Mouse (Mus musculus): ENCODE results near the gene Tmem106c. TPM values are rescaled to one million over a fixed set of nuclear protein-coding genes. Genes with fewer than 3 reads are reported as not detected.

Tmem106c gene
- 10 to 100 TPM; 22.9 to 24.2 TPM for total RNA-seq (2021)

DNA sequence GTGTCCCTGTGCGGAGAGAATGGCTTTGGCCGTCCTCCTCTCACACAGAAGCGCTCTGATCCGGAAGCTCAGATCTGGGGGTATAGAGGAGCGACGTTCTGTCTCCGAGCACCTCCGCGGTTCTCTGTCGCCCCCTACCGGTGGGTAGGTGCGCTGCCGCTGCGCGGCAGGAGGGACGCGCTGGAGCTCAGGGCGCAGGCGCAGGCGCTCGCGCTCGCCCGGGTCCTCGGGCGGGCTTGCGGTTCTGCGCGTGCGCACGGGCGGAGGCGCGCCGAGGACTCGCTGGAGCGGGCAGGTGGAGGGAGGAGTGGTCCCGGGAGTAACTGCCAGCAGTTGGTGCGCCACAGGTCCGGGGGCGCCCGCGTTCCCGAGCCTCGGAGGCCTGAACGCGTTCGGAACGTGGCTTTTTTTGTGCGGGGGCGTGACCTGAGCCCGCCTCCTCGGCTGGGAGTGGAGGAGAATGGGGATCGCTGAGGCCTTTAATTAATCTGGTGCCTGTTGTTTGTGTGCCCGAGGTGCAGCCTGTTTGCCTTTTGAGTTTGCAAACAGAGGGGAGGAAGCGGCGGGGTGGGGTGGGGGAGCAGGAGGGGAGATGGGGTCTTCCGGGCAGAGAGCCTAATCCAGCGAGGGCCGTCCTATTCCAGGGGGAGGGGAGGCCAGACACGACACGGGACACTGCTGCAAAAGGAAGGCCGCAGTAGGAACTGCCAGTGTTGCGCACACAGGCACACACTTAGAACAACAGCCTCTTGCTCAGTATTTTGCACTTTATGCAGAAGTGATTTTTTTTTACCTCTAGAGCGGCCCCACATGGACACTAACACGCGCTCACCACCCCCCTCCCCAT, at the start of gene Tmem106c:
Tmem106c (plus strand) TSS at position 212 of the 847 bp plus-strand sequence.
- peak; percentile 90 to 92 for DNase-seq (ENCODE audit: low spot score in 2 of 2)

DNA sequence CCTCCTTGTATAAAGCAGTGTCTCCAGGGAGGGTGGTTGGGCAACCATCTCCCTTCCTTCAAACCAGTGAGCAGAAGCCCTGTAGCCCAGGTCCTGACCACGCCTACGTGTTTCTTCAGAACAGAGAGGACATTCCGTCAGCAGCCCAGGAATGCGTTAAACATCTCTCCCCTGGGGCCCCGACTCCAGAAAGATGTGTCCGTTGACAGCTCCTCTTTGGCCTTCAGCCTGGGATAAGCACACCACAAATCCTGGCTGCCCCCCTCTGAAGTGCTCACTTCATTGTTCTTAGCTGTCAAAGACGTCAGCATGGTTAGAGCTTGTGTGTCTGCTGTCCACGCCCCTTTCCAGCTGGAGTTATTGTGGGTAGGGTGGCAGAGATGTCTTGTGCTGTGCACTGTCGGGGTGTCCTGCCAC, 49.7 kb upstream of the Tmem106c start:
- DNase-seq (ENCODE audit: low spot score in 2 of 2), result no peak
- intact Hi-C loops (cut with DNase I), result no loop called here

More for the DNA sequence above, at the start of gene Tmem106c:
- intact Hi-C loops (cut with DNase I), result loop anchor here (2.0 to 5.0 kb wide), 2 partner anchors 179 to 257 kb away; partner anchors contain the start of gene Rpap3

DNA sequence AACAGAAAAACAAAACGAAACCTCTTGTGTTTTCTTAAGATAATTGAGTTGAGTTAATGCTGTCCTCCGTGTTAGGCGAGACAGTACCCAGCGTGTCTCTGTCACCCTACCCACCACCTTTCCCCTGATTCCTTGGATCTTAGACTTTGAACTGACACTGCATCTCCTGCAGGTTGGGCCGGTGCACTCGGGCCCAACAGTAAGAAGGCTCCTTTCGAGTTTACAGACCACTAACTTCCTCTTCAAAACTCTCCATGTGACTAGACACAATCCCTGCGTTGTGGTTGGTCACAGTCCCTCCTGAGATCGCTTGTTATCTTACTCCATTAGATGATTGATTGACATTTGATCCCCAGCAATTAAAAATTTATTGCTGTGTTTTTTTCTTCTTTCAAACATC, 46.0 kb upstream of the Tmem106c start:
- intact Hi-C loops (cut with DNase I), result no loop called here
- DNase-seq (ENCODE audit: low spot score in 2 of 2), result no peak

DNA sequence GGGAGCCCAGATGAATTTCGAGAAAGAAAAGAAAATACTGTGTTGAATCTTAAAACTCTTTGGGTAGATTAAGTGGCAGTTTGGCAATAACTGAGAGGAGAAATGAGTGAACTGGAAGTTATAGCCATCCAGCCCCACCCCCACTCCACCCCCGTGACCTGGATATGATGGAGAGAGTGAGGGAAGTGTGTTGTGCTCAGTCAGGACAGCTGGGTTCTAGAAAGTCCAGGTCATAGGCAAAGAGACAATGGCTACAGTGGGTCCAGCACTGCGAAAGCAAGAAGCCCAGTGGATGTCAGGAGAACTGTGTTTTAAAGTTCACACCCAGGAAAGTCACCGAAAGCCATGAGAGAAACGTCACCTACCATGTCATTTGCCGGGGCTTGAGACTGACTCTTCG, 44.8 kb upstream of the Tmem106c start:
- intact Hi-C loops (cut with DNase I), result no loop called here
- no peak for DNase-seq (ENCODE audit: low spot score in 2 of 2)

DNA sequence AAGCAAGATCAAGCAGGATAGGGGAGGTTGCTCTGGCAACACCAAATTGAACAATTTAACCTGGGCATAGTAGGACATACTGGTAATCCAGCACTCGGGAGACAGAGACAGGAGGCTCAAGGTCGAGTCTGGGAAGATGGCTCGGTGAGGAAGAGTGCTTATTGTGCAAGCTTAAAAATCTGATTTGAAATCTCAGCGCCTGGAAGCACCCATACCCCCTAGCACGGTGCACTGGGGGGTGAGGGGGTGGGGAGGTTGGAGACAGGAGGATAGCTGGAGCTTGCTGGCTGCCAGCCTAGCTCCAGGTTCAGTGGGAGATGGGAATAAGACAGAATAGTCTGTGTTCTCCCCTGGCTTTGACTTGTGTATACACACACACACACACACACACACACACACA, 43.7 kb upstream of the Tmem106c start:
- DNase-seq (ENCODE audit: low spot score in 2 of 2), result no peak
- intact Hi-C loops (cut with DNase I), result no loop called here

DNA sequence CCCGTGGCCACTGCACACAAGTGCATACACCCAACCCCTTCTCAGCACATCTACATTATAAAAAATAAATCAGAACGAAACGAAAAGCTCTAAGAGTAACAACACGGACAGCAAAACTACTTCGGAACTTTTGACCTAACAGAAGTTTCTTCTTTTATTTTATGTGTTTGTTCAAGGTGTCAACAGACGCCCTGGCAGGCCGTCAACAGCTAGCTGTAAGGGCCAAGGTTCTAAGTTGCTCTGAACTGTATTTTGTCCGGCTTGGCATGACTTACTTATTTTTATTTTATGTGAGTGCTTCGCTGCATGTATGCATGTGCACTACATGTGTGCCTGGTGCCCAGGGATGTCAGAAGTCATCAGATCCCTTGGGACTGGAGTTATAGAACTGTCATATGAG, 42.2 kb upstream of the Tmem106c start:
- no peak for DNase-seq (ENCODE audit: low spot score in 2 of 2)
- intact Hi-C loops (cut with DNase I), result no loop called here

DNA sequence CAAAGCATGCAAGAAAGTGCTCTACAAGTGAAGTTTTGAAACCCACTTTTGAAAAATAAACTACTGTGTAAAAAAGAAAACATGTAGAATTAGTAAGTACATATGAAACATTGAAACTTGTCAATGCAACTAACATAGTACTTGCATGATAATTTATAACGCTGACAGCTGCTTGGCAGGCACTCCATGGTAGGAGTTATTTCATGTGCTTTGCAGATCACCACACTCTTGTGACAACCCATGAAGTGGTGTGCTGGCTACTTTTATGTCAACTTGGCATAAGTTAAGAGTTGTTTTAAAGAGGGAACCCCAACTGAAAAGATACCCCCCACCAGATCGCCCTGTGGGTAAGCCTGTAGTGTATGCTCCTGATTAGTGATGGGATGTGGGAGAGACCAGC, 41.6 kb upstream of the Tmem106c start:
- no peak for DNase-seq (ENCODE audit: low spot score in 2 of 2)
- intact Hi-C loops (cut with DNase I), result no loop called here

DNA sequence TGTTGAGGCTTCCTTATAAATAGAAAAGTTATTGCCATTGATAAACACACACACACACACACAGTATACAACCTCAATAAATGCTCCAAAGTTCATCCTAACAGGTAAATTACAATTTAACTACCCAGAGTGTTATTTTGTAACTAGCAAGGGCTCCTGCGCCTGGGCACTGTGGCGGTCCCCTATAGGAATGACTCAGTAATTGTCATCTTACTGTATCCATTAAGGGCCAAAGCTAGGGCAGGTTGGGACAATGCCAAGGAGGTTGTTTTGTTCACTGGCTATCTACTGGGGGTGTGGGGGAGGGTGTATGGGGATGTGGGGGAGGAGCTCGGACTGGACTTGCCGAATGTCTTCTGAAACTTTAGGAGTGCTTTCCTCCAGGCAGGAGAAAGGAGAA, 37.0 kb upstream of the Tmem106c start:
- intact Hi-C loops (cut with DNase I), result no loop called here
- no peak for DNase-seq (ENCODE audit: low spot score in 2 of 2)

DNA sequence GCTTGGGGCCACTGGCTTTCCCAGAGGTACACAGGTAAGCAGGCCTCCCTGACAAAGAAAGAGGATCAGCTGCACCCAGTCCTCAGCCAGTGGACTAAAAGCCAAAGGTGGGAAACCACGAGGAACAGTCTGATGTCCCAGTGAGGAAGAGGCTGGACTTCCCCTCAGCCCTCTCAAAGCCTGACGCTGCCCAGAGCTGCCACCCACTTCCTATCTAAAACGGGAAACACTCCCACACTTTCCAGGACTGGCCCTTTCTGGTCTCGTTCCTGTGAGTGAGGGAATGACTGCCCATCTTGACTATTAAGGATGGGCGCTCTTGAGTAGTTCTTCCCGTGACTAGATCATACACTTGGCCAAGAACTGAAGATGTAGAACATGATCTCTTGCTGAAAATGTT, 36.2 kb upstream of the Tmem106c start:
- intact Hi-C loops (cut with DNase I), result no loop called here
- DNase-seq (ENCODE audit: low spot score in 2 of 2), result peak in 1 of 2 experiments; percentile 37

DNA sequence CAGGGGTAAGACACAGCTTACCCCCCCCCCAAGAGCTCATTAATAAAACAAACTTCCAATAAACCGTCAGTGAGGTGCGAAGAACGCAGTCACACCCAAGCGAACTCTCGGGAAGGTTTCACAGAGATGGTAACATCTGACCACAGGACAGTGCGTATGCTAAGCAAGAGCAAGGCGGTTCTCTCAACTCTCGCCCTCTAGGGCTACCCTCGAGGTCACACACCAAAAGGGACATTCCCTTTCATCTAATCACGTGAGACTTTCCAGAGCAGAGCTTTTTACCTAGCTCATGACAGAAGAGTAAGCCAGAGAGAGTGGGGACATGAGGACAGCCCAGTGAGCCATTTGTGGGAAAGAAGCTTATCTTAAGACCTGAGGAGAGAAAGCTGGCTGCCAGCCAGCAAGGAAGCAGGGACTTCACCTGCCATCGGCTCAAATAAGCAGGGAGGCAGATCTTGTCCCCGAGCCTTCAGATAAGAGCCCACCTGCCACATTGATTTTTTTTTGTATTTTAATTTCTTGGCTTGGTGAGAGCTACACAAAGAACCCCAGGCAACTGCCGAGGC, 34.7 kb upstream of the Tmem106c start:
- DNase-seq (ENCODE audit: low spot score in 2 of 2), result no peak
- intact Hi-C loops (cut with DNase I), result no loop called here

DNA sequence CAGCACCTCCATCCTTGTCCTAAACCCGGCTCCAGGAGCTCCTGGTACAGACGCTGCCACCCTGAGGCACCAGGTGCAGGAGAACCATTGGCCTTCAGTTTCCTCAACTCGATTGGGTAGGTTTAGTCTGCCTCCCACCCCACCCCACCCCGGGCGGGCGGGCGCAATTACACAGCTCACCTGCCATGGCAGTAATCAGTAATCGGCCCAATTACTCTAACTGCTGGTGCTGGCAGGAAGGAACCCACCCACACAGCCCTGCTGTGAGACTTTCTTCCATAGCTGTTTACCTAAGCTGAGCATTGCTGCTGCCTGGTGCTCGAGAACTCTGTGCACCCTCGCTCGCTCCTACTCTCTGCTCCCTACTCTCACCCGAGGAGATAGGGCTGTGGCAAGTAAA, 31.6 kb upstream of the Tmem106c start:
- DNase-seq (ENCODE audit: low spot score in 2 of 2), result peak in 1 of 2 experiments; percentile 34
- intact Hi-C loops (cut with DNase I), result no loop called here

DNA sequence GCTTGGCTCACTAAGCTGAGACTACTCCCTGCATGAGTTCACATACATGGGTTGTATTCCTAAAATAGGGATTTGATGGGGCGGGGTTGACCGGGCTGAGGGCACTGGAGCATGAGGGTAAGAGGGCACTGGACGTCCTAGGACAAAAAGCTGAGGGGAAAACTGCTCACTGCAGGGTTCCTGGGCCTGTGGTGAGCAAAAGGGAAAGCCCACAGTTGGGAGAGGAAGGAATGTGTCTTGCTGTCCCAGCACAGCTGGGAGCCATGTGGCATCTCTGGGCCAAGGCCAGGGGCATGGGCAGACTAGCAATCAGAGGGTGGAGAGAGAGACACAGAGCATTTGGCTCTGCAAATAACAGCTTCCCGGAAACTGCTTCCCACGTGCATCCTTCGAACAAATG, 25.4 kb upstream of the Tmem106c start:
- intact Hi-C loops (cut with DNase I), result no loop called here
- no peak for DNase-seq (ENCODE audit: low spot score in 2 of 2)

DNA sequence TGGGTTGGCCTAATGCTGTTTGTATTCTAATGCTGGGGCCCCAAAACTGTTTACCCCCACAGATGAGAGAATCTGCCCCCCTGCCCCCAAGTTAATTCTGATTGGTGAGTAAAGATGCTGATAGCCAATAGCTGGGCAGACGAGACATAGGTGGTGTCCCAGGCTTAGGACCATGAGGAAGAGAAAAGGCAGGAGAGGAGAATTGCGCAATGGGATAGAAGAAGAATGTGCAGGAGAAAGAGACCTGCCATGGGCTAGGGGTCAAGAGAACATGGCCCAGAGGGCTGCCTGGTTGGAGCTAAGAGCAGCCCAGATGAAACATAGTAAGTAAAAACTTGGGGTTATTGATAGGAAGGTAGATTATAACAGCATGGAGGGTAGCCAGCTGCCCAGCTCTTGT, 23.9 kb upstream of the Tmem106c start:
- intact Hi-C loops (cut with DNase I), result no loop called here
- no peak for DNase-seq (ENCODE audit: low spot score in 2 of 2)

DNA sequence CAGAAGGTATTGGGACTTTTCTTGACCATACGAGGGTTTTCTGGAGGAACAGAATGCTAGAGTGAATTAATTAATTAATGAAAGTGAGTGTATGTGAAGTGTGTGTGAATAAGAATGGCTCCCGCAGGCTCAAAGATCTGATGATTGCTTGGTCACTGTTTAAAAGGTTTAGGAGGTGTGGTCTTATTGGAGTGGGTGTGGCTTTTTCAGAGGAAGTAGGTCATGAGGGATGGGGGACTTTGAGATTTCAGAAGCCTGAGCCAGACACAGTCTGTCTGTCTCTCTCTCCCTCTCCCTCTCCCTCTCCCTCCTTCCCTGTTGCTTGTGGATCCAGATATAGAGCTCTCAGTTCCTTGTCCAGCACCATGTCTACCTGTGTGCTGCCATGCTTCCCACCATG, 22.7 kb upstream of the Tmem106c start:
- intact Hi-C loops (cut with DNase I), result no loop called here

DNA sequence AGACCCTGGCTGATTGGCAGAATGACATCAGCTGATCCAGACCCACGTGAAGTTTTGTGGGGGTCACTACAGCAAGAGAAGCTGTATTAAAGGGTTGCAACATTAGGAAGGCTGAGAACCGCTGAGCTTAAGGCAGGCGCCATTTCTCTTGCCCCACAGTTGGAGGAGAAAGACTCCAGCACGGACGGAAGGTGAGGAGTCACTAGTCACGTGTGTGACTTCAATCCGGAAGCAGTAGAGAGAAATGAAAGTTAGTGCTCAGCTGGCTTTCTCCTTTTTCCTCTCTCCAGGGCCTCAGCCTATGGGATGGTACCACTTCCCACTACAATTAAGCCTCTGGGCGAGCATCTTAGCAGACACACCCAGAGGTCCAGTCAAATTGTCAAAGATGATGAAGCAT, 21.5 kb upstream of the Tmem106c start:
- DNase-seq (ENCODE audit: low spot score in 2 of 2), result no peak
- intact Hi-C loops (cut with DNase I), result no loop called here

More for the DNA sequence above, 22.7 kb upstream of the Tmem106c start:
- no peak for DNase-seq (ENCODE audit: low spot score in 2 of 2)

DNA sequence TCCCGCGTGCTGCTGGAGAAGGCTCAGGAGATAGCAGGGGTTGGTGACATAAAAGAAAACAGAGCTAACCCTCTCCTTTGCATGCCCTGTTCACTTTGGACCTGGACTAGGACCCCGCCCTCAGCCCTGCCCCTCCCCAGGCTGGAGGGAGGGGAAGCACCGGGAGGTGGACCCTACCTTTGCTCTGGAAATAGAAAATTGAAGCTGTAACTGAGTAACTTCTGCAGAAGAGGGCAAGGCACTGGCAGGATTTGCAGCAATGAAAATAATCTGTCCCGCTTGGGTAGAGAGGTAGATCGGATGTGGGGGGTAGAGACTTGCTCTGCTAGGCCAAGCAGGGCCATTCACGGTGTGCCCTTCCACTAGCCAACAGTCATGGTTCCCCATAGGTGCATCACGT, 20.6 kb upstream of the Tmem106c start:
- intact Hi-C loops (cut with DNase I), result no loop called here
- no peak for DNase-seq (ENCODE audit: low spot score in 2 of 2)

DNA sequence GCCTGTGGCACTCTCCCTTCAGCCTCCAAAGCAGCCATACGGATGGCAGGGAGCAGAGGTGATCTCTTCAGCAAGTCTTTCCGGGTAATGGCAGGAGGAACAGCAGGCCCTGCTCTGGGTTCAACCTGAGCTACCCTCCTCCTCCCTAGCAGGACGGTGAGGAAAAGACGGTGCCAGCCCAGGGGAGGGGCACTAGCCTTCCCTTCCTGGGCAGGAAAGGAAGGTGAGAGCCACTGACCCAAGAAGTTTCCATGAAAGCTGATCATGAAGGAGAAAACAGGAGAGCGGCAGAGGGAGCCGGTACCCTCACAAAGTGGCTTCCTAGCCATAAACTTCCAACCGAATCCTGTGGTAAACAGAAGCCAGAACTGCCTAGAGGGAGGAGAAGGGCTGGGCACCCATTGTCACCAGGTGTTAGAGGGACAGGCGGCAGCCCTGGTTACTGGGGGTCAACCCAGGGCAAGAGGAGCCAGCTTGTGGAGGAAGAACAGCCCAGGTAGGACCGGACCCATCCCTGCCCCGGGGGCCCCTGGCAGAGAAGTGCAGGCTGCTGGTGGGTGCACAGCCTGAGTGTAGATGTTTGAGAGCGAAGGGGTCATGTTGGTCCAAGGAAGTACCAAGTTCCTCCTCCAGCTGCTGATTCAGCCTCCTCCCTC, 19.0 kb upstream of the Tmem106c start:
- DNase-seq (ENCODE audit: low spot score in 2 of 2), result no peak
- intact Hi-C loops (cut with DNase I), result no loop called here

DNA sequence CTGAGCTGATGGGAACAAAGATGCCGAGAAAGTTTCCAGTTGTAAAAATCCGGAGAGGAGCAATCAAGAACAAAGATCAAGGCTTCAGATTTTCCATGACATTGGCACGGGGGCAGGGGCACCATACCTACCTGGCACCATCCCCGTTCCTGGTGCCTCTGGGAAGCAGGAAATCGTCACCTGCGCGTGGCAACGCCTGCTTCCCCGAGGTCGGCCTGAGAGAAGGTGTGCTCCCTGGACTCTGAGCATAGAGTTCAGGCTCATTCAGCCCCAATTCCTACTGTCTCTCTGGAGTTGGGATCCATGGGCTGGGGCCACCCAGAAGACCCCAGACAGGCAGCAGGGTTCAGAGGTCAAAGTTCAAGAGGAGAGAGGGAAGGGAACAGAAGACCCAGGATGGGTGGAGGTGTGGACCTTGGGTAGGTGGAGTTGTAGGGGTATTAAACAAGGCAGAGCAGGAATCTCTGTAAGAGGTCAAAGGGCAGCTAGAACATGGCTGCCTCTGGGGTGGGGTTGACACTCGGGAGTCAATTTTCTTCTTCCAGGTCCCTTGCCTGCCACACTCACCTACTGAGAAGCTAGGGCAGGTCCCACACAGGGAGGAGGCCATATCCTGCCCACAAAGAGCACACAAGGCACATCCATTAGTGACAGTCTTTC, 18.2 kb upstream of the Tmem106c start:
- intact Hi-C loops (cut with DNase I), result no loop called here
- no peak for DNase-seq (ENCODE audit: low spot score in 2 of 2)

DNA sequence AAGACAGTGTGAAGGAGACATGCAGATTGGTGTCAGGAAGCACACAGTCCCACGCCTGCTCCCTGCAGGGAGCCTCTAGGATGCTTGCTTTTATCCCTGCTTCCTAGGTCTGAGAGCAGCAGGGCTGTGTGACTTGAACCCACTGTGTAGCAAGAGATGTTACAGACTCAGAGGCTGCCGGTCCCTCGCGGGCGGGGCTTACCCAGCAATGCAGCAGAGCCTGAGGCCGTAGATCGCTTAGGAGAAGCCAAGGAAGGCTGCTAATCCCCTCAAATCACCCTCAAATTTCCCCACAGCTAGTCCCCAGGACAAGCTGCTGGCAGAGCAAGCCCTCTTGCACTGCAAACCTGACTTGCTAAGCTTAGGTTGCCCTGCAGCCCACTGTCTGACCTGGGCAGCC, 15.3 kb upstream of the Tmem106c start:
- DNase-seq (ENCODE audit: low spot score in 2 of 2), result no peak
- intact Hi-C loops (cut with DNase I), result no loop called here

DNA sequence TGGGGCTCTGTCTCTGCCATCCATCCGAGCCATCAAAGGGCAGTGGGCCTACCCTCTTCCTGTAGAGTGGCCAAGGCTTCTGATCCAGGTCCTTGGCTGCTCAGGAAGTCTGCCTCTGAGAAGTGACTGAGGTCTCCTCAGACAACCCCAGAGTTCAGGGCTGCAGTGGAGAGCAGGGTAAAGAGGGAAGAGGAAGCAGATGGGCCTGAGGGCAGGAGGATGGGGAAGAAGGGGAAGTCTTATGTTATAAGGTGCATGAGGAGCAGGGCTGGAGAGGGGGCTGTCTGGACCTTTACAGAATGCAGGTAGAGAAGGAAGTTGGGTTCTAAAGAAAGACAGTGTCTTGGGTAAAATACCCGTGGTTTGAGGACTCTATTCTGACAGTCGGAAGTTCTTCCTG, 14.3 kb upstream of the Tmem106c start:
- intact Hi-C loops (cut with DNase I), result no loop called here
- no peak for DNase-seq (ENCODE audit: low spot score in 2 of 2)
